Mouse (Mus musculus): Measurements from ENCODE around the gene Gm5460.

DNA sequence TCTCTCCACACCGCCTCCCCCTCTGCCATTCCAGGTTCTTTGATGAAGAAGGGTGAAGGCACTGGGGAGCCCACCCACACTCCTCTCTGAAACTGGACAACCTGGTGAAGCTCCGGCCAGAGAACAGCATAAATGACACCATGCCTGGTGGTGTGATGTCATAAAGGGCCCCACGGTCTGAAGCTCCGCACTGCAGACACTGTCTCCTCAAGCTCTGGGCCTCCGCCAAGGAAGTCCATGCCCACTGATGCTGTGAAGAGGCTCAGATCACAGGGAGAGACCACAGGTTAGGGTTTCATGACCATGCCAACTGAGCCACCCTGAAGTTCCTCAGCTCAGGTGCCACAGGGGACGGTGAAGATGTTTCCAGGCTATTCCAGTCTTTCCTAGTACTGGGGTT is 36.0 kb downstream of the Gm5460 start, which contains the start of gene Antxrl:
- TF ChIP-seq CTCF (IDR thresholded peaks at IDR 0.05; ENCODE audit: low read depth, low read length) (no peak), POLR2A (IDR thresholded peaks at IDR 0.05; ENCODE audit: insufficient read depth, low read length) (no peak)
